Mouse (Mus musculus) CH12.LX (cell line): ENCODE measurements around the gene Vmn1r188. TPM values are rescaled to one million over a fixed set of nuclear protein-coding genes. Genes with fewer than 3 reads are reported as not detected.

Source experiments
- DNase-seq: peaks from one replicate; pipeline ENCODE4 v3.0.0-alpha.2; 2013; ENCODE audit errors: extremely low read depth
- H3K27ac ChIP-seq: 2 replicates; pipeline ENCODE4 v1.5.1; 2012; ENCODE audit warnings: low read depth, mild to moderate bottlenecking, control low read depth, moderate library complexity; ENCODE audit not compliant: insufficient read depth
- H3K27me3 ChIP-seq: replicated peaks from 2 replicates; pipeline ENCODE3; 2012; ENCODE audit warnings: inconsistent platforms
- H3K36me3 ChIP-seq, 2 experiments: replicated peaks in 1 of 2; 2 replicates each; pipeline versions ENCODE3 to v1.6.1; 2012; ENCODE audit warnings: inconsistent platforms in 1 of 2, low read length in 1 of 2, mild to moderate bottlenecking in 1 of 2, mixed read lengths in 1 of 2, moderate library complexity in 1 of 2; ENCODE audit not compliant: control insufficient read depth in 1 of 2, insufficient read depth in 1 of 2
- H3K4me1 ChIP-seq, 2 experiments: 2 replicates each; pipeline ENCODE4 v1.6.1; 2012; ENCODE audit warnings: inconsistent platforms in 1 of 2, moderate library complexity in 1 of 2; ENCODE audit not compliant: insufficient read depth in 2 of 2, control insufficient read depth in 1 of 2
- H3K4me2 ChIP-seq: 2 replicates; pipeline ENCODE4 v1.6.1; 2012; ENCODE audit warnings: low read depth, mild to moderate bottlenecking, control low read depth; ENCODE audit not compliant: poor library complexity, insufficient read depth, severe bottlenecking
- H3K4me3 ChIP-seq, 3 experiments: fragments of 150-350 bp in 1 of 3; sonication (generic) in 1 of 3; replicated peaks in 1 of 3; 2 replicates each; pipeline versions ENCODE3 to v1.5.1; 2011 to 2012; ENCODE audit warnings: low read depth in 2 of 3, low read length in 2 of 3, mild to moderate bottlenecking in 2 of 3, moderate library complexity in 2 of 3, control low read depth in 1 of 3, improper control_type of control experiment in 1 of 3, inconsistent platforms in 1 of 3, mixed read lengths in 1 of 3; ENCODE audit not compliant: poor library complexity in 1 of 3
- H3K79me2 ChIP-seq: replicated peaks from 2 replicates; pipeline ENCODE4 v1.6.1; 2012; ENCODE audit warnings: mild to moderate bottlenecking, moderate library complexity; ENCODE audit not compliant: control insufficient read depth, poor library complexity, insufficient read depth, severe bottlenecking; ENCODE audit errors: extremely low read depth
- H3K9ac ChIP-seq: 2 replicates; pipeline ENCODE4 v1.6.1; 2012; ENCODE audit warnings: low read depth, mild to moderate bottlenecking, control low read depth, moderate library complexity; ENCODE audit not compliant: insufficient read depth
- H3K9me3 ChIP-seq: replicated peaks from 2 replicates; pipeline ENCODE3; 2012; ENCODE audit warnings: low read length, inconsistent platforms, mixed read lengths
- BHLHE40 ChIP-seq: IDR thresholded peaks from 2 replicates; pipeline ENCODE4 v1.6.1; 2011; ENCODE audit warnings: mild to moderate bottlenecking, low read depth, low read length, improper control_type of control experiment
- CHD1 ChIP-seq: IDR thresholded peaks from 2 replicates; pipeline ENCODE4 v1.6.1; 2012; ENCODE audit warnings: low read depth, low read length, improper control_type of control experiment, inconsistent platforms
- CHD2 ChIP-seq: IDR thresholded peaks from 2 replicates; pipeline ENCODE4 v1.6.1; 2011; ENCODE audit warnings: low read length, improper control_type of control experiment
- ELF1 ChIP-seq: IDR thresholded peaks from 2 replicates; pipeline ENCODE4 v1.6.1; 2014; ENCODE audit warnings: low read depth, mild to moderate bottlenecking, inconsistent platforms, low read length, improper control_type of control experiment
- HCFC1 ChIP-seq: IDR thresholded peaks from 2 replicates; pipeline ENCODE4 v1.6.1; 2012; ENCODE audit warnings: low read depth, mild to moderate bottlenecking, inconsistent platforms, low read length, improper control_type of control experiment
- IRF4 ChIP-seq: IDR thresholded peaks from 2 replicates; pipeline ENCODE4 v1.6.1; 2014; ENCODE audit warnings: low read depth, mild to moderate bottlenecking, inconsistent platforms, low read length, improper control_type of control experiment
- JUN ChIP-seq: IDR thresholded peaks from 2 replicates; pipeline ENCODE4 v1.6.1; 2011; ENCODE audit warnings: low read depth, mild to moderate bottlenecking, low read length, improper control_type of control experiment, moderate library complexity; ENCODE audit not compliant: insufficient read depth
- JUND ChIP-seq: conservative IDR thresholded peaks from 2 replicates; pipeline ENCODE4 v1.6.1; 2011; ENCODE audit warnings: low read depth, low read length, improper control_type of control experiment
- KAT2A ChIP-seq: IDR thresholded peaks from 2 replicates; pipeline ENCODE4 v1.6.1; 2012; ENCODE audit warnings: low read length, improper control_type of control experiment, inconsistent platforms; ENCODE audit not compliant: insufficient replicate concordance
- MAFK ChIP-seq: IDR thresholded peaks from 2 replicates; pipeline ENCODE4 v1.6.1; 2011; ENCODE audit warnings: low read length, improper control_type of control experiment; ENCODE audit not compliant: insufficient replicate concordance
- MAZ ChIP-seq: IDR thresholded peaks from 2 replicates; pipeline ENCODE4 v1.6.1; 2012; ENCODE audit warnings: low read depth, mild to moderate bottlenecking, inconsistent platforms, low read length, improper control_type of control experiment, moderate library complexity
- MXI1 ChIP-seq: IDR thresholded peaks from 2 replicates; pipeline ENCODE4 v1.6.1; 2011; ENCODE audit warnings: mild to moderate bottlenecking, low read depth, low read length, improper control_type of control experiment
- NELFE ChIP-seq: IDR thresholded peaks from 2 replicates; pipeline ENCODE4 v1.6.1; 2011; ENCODE audit warnings: low read depth, low read length, improper control_type of control experiment
- PAX5 ChIP-seq: IDR thresholded peaks from 2 replicates; pipeline ENCODE4 v1.6.1; 2012; ENCODE audit warnings: low read length, inconsistent platforms, mixed read lengths
- TCF12 ChIP-seq: IDR thresholded peaks from 2 replicates; pipeline ENCODE4 v1.6.1; 2014; ENCODE audit warnings: low read depth, mild to moderate bottlenecking, inconsistent platforms, low read length, improper control_type of control experiment
- USF2 ChIP-seq: conservative IDR thresholded peaks from 2 replicates; pipeline ENCODE4 v1.6.1; 2011; ENCODE audit warnings: low read depth, low read length, improper control_type of control experiment
- ZMIZ1 ChIP-seq: IDR thresholded peaks from 2 replicates; pipeline ENCODE4 v1.6.1; 2012; ENCODE audit warnings: low read depth, mild to moderate bottlenecking, inconsistent platforms, low read length, improper control_type of control experiment
- ZNF384 ChIP-seq: IDR thresholded peaks from 2 replicates; pipeline ENCODE4 v1.6.1; 2012; ENCODE audit warnings: low read depth, low read length, improper control_type of control experiment, inconsistent platforms
- dilution Hi-C: fragments of 300-500 bp; cut with MboI; formaldehyde crosslinking; loops from 2 replicates; pipeline ENCODE4 v1.14.3; 2020; ENCODE audit warnings: low sequenced_read_pairs; ENCODE audit not compliant: extremely low pct_unique_long_range_greater_than_20kb, extremely low pct_ligation_motif_present
- in situ Hi-C: fragments of 300-500 bp; cut with MboI; formaldehyde crosslinking; loops from 3 replicates; pipeline ENCODE4 v1.14.3; 2019; ENCODE audit warnings: low sequenced_read_pairs, low pct_ligation_motif_present, low pct_unique_long_range_greater_than_20kb, mixed read lengths
- polyA plus RNA-seq: library from polyadenylated mRNA; unstranded; fragments of >175 nt; gene quantifications from 2 replicates; pipeline ENCODE4 v1.2.1, GENCODE M21; 2012; ENCODE audit warnings: low read depth; ENCODE audit not compliant: insufficient read length
- total RNA-seq, 2 experiments: library from RNA; depleted of rRNA; stranded (reverse); fragments of 300-350 nt in 1 of 2; fragments of >200 nt in 1 of 2; gene quantifications; 2 replicates each; pipeline ENCODE4 v1.2.3; 2012 to 2014

The Vmn1r188 gene
- total and polyA plus RNA-seq, 3 experiments = not detected

GRCm38 (mm10) chr13:22043503-22044431 is 40.5 kb upstream of the Vmn1r188 start (continued):
- no peak for TF ChIP-seq ELF1

GRCm38 (mm10) chr13:22044432-22045155 is 39.6 kb upstream of the Vmn1r188 start:
- peaks cover 0 to 54% of the 10 kb centered on the region in 2 experiments; a peak in 2 of 4 replicates for H3K4me1 ChIP-seq

GRCm38 (mm10) chr13:22045311-22045710 is 38.9 kb upstream of the Vmn1r188 start:
- Histone ChIP-seq H3K4me2 (no peak overlapping the region), H3K36me3 (no peaks in the 10 kb centered on the region), H3K4me1 (peaks cover 0 to 47% of the 10 kb centered on the region in 2 experiments; a peak in 2 of 4 replicates), H3K9me3 (no peaks in the 10 kb centered on the region), H3K9ac (no peak overlapping the region), H3K79me2 (no peaks in the 10 kb centered on the region), H3K27ac (no peak overlapping the region), H3K27me3 (no peaks in the 10 kb centered on the region), H3K4me3 (no peak overlapping the region)
- TF ChIP-seq BHLHE40 (no peak), ZMIZ1 (no peak), CHD1 (no peak), IRF4 (no peak), JUND (no peak), MAFK (no peak), PAX5 (no peak), KAT2A (no peak), NELFE (no peak), ZNF384 (no peak), MAZ (no peak), MXI1 (no peak), CHD2 (no peak)
- in situ Hi-C loops (loop anchor here (10.0 to 25.0 kb wide), 2 partner anchors 1379 to 1717 kb away; partner anchors contain the start of genes Abt1, Hist1h1a, Hist1h2ab and Hist1h3a), dilution Hi-C loops (no loop called here)
- no peak for DNase-seq

More at GRCm38 (mm10) chr13:22044432-22045155, 39.6 kb upstream of the Vmn1r188 start:
- dilution Hi-C loops (no loop called here), in situ Hi-C loops (loop anchor here (10.0 to 25.0 kb wide), 2 partner anchors 1380 to 1718 kb away; partner anchors contain the start of genes Abt1, Hist1h1a, Hist1h2ab and Hist1h3a)
- no peaks in the 10 kb centered on the region for H3K9me3 ChIP-seq
- peak overlapping the region; percentile 63 for H3K9ac ChIP-seq
- H3K79me2 ChIP-seq = no peaks in the 10 kb centered on the region
- no peaks in the 10 kb centered on the region for H3K36me3 ChIP-seq
- no peak overlapping the region for H3K4me3 ChIP-seq
- H3K27me3 ChIP-seq = no peaks in the 10 kb centered on the region
- DNase-seq = no peak
- H3K27ac ChIP-seq = peak overlapping the region; percentile 14; the same call in 1 of the 2 replicates
- 0 out of 2 replicates have a peak, but pooled peaks have one; percentile 4 for TF ChIP-seq TCF12
- 0 out of 2 replicates have a peak, but pooled peaks have one; percentile 41 for TF ChIP-seq MXI1
- TF ChIP-seq USF2 = no peak
- no peak for TF ChIP-seq NELFE
- no peak for TF ChIP-seq ZNF384
- no peak for TF ChIP-seq JUN
- 0 out of 2 replicates have a peak, but pooled peaks have one; percentile 3 for TF ChIP-seq HCFC1
- H3K4me2 ChIP-seq = peak overlapping the region; percentile 5
